Mouse (Mus musculus) intestine, embryonic 14.5 days (tissue): Measurements from ENCODE around the gene Myh9. TPM values are rescaled to one million over a fixed set of nuclear protein-coding genes. Genes with fewer than 3 reads are reported as not detected.

Experiments
- ATAC-seq: fragments of 200-750 bp; cut with Nextera tagmentation; replicated peaks from 2 replicates; pipeline ENCODE4 v1.8.0; 2017; ENCODE audit warnings: low read depth, moderate number of reproducible peaks, moderate TSS enrichment, moderate library complexity; ENCODE audit not compliant: low FRiP score, low TSS enrichment
- DNase-seq: peaks from one replicate; pipeline ENCODE4 v3.0.0-alpha.2; 2018; ENCODE audit warnings: low spot score
- H3K27ac ChIP-seq: fragments of 300-500 bp; sonication (generic); 2 replicates; pipeline ENCODE4 v1.5.1; 2014; ENCODE audit warnings: low read depth, mild to moderate bottlenecking, control low read depth
- H3K27me3 ChIP-seq: fragments of 300-500 bp; sonication (generic); replicated peaks from 2 replicates; pipeline ENCODE4 v1.6.1; 2014; ENCODE audit warnings: low read length, control low read depth; ENCODE audit not compliant: control insufficient read depth, insufficient read depth
- H3K36me3 ChIP-seq: fragments of 300-500 bp; sonication (generic); 2 replicates; pipeline ENCODE4 v1.6.1; 2014; ENCODE audit warnings: low read length, control low read depth; ENCODE audit not compliant: control insufficient read depth, insufficient read depth
- H3K4me1 ChIP-seq: fragments of 300-500 bp; sonication (generic); replicated peaks from 2 replicates; pipeline ENCODE4 v1.6.1; 2014; ENCODE audit warnings: low read length, control low read depth, mixed read lengths; ENCODE audit not compliant: control insufficient read depth, insufficient read depth
- H3K4me2 ChIP-seq: fragments of 300-500 bp; sonication (generic); 2 replicates; pipeline ENCODE4 v1.6.1; 2014; ENCODE audit warnings: low read length
- H3K4me3 ChIP-seq: fragments of 300-500 bp; sonication (generic); 2 replicates; pipeline ENCODE4 v1.5.1; 2014; ENCODE audit warnings: low read depth, low read length, control low read depth, mixed read lengths
- H3K9ac ChIP-seq: fragments of 300-500 bp; sonication (generic); 2 replicates; pipeline ENCODE4 v1.6.1; 2014; ENCODE audit warnings: mild to moderate bottlenecking, low read length
- H3K9me3 ChIP-seq: fragments of 300-500 bp; sonication (generic); 2 replicates; pipeline ENCODE4 v1.6.1; 2016; ENCODE audit warnings: low read length, control low read depth; ENCODE audit not compliant: control insufficient read depth
- WGBS: fragments of 180-500 bp; shearing (Covaris S2); extraction: QIAGEN DNeasy Blood & Tissue Kit; methylation state at CpG from one replicate; pipeline ENCODE4 v1.1.7; 2014; 5-methylcytosine and 5-hydroxymethylcytosine counted together
- polyA plus RNA-seq: library from polyadenylated mRNA; unstranded; fragments of >200 nt; fragmentation: Nextera tagmentation; extraction: Ambion mirVana; gene quantifications from 2 replicates; pipeline ENCODE4 v1.2.1, GENCODE M21; 2014

Myh9 gene
- polyA plus RNA-seq, 1 experiment from 2014 or later, result 72.2 TPM

DNA sequence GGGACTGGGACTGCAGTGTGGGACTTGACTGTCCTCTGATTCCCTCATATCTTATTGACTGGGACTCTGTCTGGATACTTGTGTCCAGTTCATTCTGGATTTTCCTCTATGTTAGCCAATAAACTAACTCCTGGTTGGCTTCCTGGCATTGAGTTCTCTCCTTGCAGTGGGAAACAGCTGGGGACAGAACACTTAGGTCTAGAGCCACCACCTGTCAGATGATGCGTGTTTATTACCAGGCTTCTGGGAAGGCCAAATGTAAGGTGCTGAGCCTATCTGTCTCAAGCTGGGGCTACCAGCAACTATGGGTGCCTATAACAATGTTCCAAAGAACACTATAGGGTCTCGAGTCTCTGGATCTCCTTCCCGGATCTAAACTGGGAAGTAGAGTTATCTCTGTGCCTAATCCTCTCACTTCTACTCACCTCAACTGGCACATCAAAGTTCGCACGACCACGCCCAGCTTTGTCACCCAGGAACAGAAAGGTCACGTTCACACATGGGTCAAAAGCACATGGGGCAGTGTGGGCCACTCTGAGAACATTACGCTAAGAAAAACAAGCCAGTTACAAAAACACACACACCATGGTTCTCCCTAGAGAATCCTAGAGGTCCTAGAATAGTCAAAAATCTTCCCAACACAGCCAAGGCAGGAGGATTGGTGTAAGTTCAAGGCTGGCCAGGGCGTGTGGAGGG lies 22.2 kb upstream of the Myh9 start:
- no peak overlapping the region for H3K4me2 ChIP-seq
- H3K9me3 ChIP-seq, result no peaks in the 10 kb centered on the region
- no peaks in the 10 kb centered on the region for H3K27me3 ChIP-seq
- 0 out of 2 replicates have a peak, but pooled peaks cover 5% of the 10 kb centered on the region for H3K4me1 ChIP-seq
- no peak overlapping the region for H3K27ac ChIP-seq
- no peak for ATAC-seq
- no peak overlapping the region for H3K4me3 ChIP-seq
- no peaks in the 10 kb centered on the region for H3K36me3 ChIP-seq
- DNase-seq, result no peak
- WGBS, result 86% methylated on average over 9 of the region's 9 CpGs
- no peak overlapping the region for H3K9ac ChIP-seq

DNA sequence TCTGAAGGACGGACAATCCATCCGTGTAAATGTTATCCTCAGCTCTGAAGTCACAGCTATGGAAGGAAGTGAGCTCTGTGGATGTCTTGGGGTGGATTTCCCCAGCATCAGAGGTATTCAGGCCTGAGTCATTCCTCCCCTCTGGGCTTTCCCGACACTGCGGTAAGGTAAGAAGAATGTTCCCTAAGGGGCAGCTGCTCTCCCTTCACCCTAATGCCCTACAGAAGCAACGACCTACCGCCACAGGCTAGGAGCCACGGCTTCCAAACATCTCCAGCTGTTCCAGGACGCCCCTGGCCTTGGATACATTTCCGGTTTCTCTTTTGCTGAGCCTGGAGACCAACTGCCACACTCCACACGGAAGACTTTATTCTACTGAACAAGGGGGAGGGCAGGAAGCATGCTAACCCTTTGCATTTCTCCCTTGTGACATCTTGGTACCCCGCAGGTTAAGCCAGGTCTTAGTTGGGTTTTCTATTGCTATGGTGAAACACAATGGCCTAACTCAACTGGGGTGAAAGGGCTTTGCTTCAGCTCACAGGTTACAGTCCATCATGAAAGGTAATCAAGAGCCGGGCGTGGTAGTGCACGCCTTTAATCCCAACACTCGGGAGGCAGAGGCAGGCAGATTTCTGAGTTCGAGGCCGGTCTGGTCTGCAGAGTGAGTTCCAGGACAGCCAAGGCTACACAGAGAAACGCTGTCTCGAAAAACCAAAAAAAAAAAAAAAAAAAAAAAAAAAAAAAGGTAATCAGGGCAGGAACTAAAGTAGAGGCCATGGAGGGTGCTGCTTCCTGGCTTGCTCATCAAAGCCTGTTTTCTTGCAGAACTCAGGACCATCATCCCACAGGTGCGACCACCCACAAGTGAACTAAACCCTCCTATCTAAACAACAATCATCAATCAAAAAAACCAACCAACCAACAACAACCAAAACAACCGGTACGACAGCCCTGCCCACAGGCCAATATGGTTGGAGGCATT lies 21.3 kb upstream of the Myh9 start:
- Histone ChIP-seq H3K9me3 (peaks cover 5% of the 10 kb centered on the region; the same call in 1 of the 2 replicates), H3K9ac (no peak overlapping the region), H3K36me3 (no peaks in the 10 kb centered on the region), H3K4me3 (no peak overlapping the region), H3K27ac (no peak overlapping the region), H3K4me1 (0 out of 2 replicates have a peak, but pooled peaks cover 5% of the 10 kb centered on the region), H3K4me2 (no peak overlapping the region), H3K27me3 (no peaks in the 10 kb centered on the region)
- WGBS, result 84% methylated on average over 22 of the region's 22 CpGs
- ATAC-seq (no peak), DNase-seq (no peak)

DNA sequence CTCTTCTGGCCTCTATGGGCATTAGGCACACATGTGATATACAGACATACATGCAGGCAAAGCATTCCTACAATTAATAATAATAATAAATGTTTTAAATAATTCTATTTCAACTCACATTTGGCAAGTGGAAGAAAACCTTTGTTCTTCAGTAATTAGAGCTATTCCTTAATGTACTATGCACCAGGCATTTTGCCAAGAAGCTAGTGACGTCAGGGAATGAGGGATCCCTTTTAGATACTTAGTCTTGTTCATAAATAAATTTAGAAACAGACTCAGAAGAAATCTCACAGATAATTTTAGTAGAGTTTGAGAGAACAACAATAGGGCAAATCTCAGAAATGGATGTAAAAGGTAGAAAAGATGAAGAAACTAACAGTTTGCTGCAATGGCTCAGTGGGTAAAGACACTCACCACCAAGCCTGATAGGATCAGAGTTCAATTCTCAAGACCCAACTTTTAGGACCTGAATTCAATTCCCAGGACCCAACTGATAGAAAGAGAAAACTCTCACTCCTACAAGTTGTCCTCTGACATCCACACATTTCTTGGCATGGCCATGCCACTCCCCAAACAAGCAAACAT lies 18.2 kb upstream of the Myh9 start:
- H3K27ac ChIP-seq, result no peak overlapping the region
- H3K36me3 ChIP-seq, result no peaks in the 10 kb centered on the region
- 41% methylated on average over 1 of the region's 1 CpGs for WGBS

DNA sequence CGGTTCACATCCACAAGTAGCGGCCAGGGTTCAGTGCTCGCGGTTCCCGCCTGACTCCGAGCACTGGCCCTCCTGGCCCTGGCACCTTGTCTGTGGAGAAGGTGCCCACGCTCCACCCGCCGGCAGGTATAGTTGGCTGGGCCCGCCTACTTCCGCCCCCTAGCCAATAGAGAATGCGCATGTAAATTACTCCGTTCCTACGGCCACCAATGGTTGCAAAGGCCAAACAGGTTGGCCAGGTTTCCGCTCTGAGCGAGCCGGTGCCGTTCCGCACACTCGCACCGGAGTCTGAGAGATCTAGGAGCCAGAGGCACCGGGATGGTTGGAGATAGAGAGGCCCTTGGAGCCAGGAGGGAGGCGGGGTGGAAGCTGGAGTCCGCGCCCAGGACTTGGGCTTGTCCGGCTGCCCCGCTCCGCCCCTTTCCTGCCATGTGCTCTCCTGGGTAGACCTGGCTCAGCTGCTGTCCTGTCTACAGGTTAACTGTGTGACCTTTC lies 15.7 kb upstream of the Myh9 start:
- Histone ChIP-seq H3K4me1 (peaks cover 5% of the 10 kb centered on the region; the same call in 1 of the 2 replicates), H3K36me3 (no peaks in the 10 kb centered on the region), H3K27ac (peak overlapping the region; percentile 77), H3K9ac (peak overlapping the region; percentile 25), H3K9me3 (peaks cover 5% of the 10 kb centered on the region; the same call in 1 of the 2 replicates), H3K4me3 (peak overlapping the region; percentile 32), H3K27me3 (no peaks in the 10 kb centered on the region), H3K4me2 (peak overlapping the region; percentile 64)
- DNase-seq, result peak; percentile 84
- WGBS, result 3% methylated on average over 28 of the region's 28 CpGs
- peak; percentile 93 for ATAC-seq

More for the DNA sequence above, 18.2 kb upstream of the Myh9 start:
- no peak overlapping the region for H3K4me2 ChIP-seq
- ATAC-seq (no peak), DNase-seq (no peak)
- peaks cover 5% of the 10 kb centered on the region; the same call in 1 of the 2 replicates for H3K4me1 ChIP-seq
- no peaks in the 10 kb centered on the region for H3K27me3 ChIP-seq
- peaks cover 5% of the 10 kb centered on the region; the same call in 1 of the 2 replicates for H3K9me3 ChIP-seq
- H3K4me3 ChIP-seq, result no peak overlapping the region
- no peak overlapping the region for H3K9ac ChIP-seq

DNA sequence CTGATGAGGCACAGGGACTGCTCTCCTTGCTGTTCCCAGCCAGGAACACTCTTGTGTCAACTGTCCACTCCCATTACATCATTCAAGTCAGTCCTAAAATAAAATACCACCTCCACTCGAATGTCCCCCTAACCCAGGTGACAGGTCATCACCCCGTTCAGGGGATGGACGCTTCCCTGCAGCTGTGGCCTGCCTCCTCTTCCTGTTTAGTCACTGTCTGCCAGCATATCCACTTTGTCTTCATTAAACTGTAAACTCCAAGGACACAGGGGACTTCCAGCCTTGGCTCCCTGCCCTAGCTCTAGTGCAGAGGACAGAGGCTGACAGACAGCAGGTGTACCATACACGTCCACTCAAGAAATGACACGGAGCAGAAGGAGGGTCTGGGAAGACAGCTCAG lies 14.6 kb upstream of the Myh9 start:
- ATAC-seq, result no peak
- no peaks in the 10 kb centered on the region for H3K27me3 ChIP-seq
- H3K9ac ChIP-seq, result no peak overlapping the region
- peaks cover 5% of the 10 kb centered on the region; the same call in 1 of the 2 replicates for H3K9me3 ChIP-seq
- DNase-seq, result no peak
- peaks cover 5% of the 10 kb centered on the region; the same call in 1 of the 2 replicates for H3K4me1 ChIP-seq
- no peaks in the 10 kb centered on the region for H3K36me3 ChIP-seq
- WGBS, result 32% methylated on average over 5 of the region's 5 CpGs
- no peak overlapping the region for H3K4me3 ChIP-seq
- H3K27ac ChIP-seq, result no peak overlapping the region
- no peak overlapping the region for H3K4me2 ChIP-seq

- DNase-seq, result no peak
- Histone ChIP-seq H3K27ac (no peak overlapping the region), H3K9me3 (peaks cover 5% of the 10 kb centered on the region; the same call in 1 of the 2 replicates), H3K4me3 (no peak overlapping the region), H3K36me3 (no peaks in the 10 kb centered on the region), H3K9ac (no peak overlapping the region), H3K4me1 (peaks cover 5% of the 10 kb centered on the region; the same call in 1 of the 2 replicates), H3K4me2 (no peak overlapping the region), H3K27me3 (no peaks in the 10 kb centered on the region)
- ATAC-seq, result no peak
- WGBS, result 64% methylated on average over 8 of the region's 8 CpGs
These were observed 13.3 kb upstream of the Myh9 start for GRCm38 (mm10) chr15:77855301-77855700.

DNA sequence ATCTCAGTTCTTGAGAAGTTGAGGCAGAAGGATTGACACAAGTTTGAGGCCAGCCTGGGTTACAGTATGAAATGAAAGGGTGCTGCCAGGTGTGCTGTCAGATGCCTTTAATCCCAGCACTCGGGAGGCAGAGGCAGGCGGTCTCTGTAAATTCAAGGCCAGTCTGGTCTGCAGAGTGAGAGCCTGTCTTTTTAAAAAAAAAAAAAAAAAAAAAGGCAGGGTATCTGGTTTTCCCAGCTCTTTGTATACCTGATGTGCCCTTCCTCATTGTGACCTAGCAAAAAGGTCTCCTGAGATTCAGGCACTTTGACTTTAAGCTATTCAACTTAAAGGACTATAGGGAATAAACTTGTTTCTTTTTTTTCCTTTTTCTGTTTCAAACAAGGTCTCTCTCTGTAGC lies 10.0 kb upstream of the Myh9 start:
- DNase-seq (no peak), ATAC-seq (no peak)
- Histone ChIP-seq H3K36me3 (no peaks in the 10 kb centered on the region), H3K4me3 (no peak overlapping the region), H3K4me2 (no peak overlapping the region), H3K9me3 (no peaks in the 10 kb centered on the region), H3K4me1 (no peaks in the 10 kb centered on the region; the same call in 1 of the 2 replicates), H3K9ac (no peak overlapping the region), H3K27me3 (no peaks in the 10 kb centered on the region), H3K27ac (no peak overlapping the region)
- 79% methylated on average over 2 of the region's 2 CpGs for WGBS

- H3K9ac ChIP-seq, result no peak overlapping the region
- no peaks in the 10 kb centered on the region for H3K27me3 ChIP-seq
- H3K27ac ChIP-seq, result no peak overlapping the region
- no peaks in the 10 kb centered on the region for H3K4me1 ChIP-seq
- H3K36me3 ChIP-seq, result no peaks in the 10 kb centered on the region
- H3K4me2 ChIP-seq, result no peak overlapping the region
- ATAC-seq (no peak), DNase-seq (no peak)
- H3K4me3 ChIP-seq, result no peak overlapping the region
- H3K9me3 ChIP-seq, result no peaks in the 10 kb centered on the region
- WGBS, result 49% methylated on average over 3 of the region's 3 CpGs
These were observed 9.2 kb upstream of the Myh9 start for GRCm38 (mm10) chr15:77851136-77851535.
